Mouse (Mus musculus) spleen, adult 2 months (tissue): ENCODE measurements around the gene Vps35l. TPM values are rescaled to one million over a fixed set of nuclear protein-coding genes. Genes with fewer than 3 reads are reported as not detected.

ENCODE experiments used
- DNase-seq, 2 experiments: peaks; one replicate each; pipeline versions ENCODE4 v3.0.0 to v3.0.0-alpha.2; 2012 to 2021; ENCODE audit warnings: low spot score in 2 of 2, low read depth in 1 of 2
- H3K27ac ChIP-seq: fragments of 200-500 bp; 2 replicates; pipeline ENCODE4 v1.5.1; 2012; ENCODE audit warnings: low read length, inconsistent platforms; ENCODE audit not compliant: insufficient read depth
- H3K27me3 ChIP-seq: fragments of 200-500 bp; 2 replicates; pipeline ENCODE4 v1.6.1; 2012; ENCODE audit warnings: mild to moderate bottlenecking, moderate library complexity, low read length, inconsistent platforms; ENCODE audit not compliant: control insufficient read depth, insufficient read depth
- H3K36me3 ChIP-seq: fragments of 200-500 bp; 2 replicates; pipeline ENCODE4 v1.6.1; 2012; ENCODE audit warnings: mild to moderate bottlenecking, low read length, inconsistent platforms; ENCODE audit not compliant: control insufficient read depth, insufficient read depth
- H3K4me1 ChIP-seq: fragments of 200-500 bp; 2 replicates; pipeline ENCODE4 v1.6.1; 2011; ENCODE audit warnings: inconsistent platforms; ENCODE audit not compliant: control insufficient read depth, insufficient read depth, insufficient read length
- H3K4me3 ChIP-seq: fragments of 200-500 bp; 2 replicates; pipeline ENCODE4 v1.5.1; 2011; ENCODE audit warnings: mild to moderate bottlenecking, inconsistent platforms; ENCODE audit not compliant: insufficient read depth, insufficient read length; ENCODE audit errors: extremely low read depth
- CTCF ChIP-seq: fragments of 200-500 bp; IDR thresholded peaks from 2 replicates; pipeline ENCODE4 v1.5.1; 2011; ENCODE audit warnings: mild to moderate bottlenecking, inconsistent platforms; ENCODE audit not compliant: insufficient read depth, insufficient read length, insufficient replicate concordance; ENCODE audit errors: extremely low read depth
- POLR2A ChIP-seq: fragments of 200-500 bp; IDR thresholded peaks from 2 replicates; pipeline ENCODE4 v1.6.1; 2011; ENCODE audit warnings: low read depth, low read length, inconsistent platforms
- WGBS: fragments of 180-500 bp; shearing (Covaris S2); methylation state at CpG from one replicate; pipeline ENCODE4 v1.1.7; 2018; 5-methylcytosine and 5-hydroxymethylcytosine counted together
- polyA plus RNA-seq: library from polyadenylated mRNA; depleted of rRNA; stranded (reverse); fragments of >200 nt; gene quantifications from 2 replicates; pipeline ENCODE4 v1.2.3, GENCODE M21; 2012

Gene Vps35l
- polyA plus RNA-seq, 1 experiment: 27.6 TPM

GRCm38 (mm10) chr7:118854606-118855005 is 114.6 kb downstream of the Vps35l start:
- Histone ChIP-seq H3K4me3 (peak overlapping the region; percentile 79; the same call in 1 of the 2 replicates), H3K4me1 (peaks cover 2% of the 10 kb centered on the region; the same call in 1 of the 2 replicates), H3K27ac (no peak overlapping the region), H3K27me3 (no peaks in the 10 kb centered on the region), H3K36me3 (peaks cover 6% of the 10 kb centered on the region)
- WGBS: 27% methylated on average over 3 of the region's 3 CpGs
- TF ChIP-seq CTCF (no peak), POLR2A (no peak)
- no peak for DNase-seq

- peak within 1 kb of the TSS; percentile 38; the same call in 1 of the 2 replicates for H3K27ac ChIP-seq
- H3K4me3 ChIP-seq: peak within 1 kb of the TSS; percentile 79
- H3K36me3 ChIP-seq: peaks cover 5% of the 10 kb centered on the region
- TF ChIP-seq CTCF (no peak), POLR2A (peak; percentile 19; the same call in 1 of the 2 replicates)
- peak; percentile 60 to 86 for DNase-seq
- no peaks in the 10 kb centered on the region for H3K27me3 ChIP-seq
- WGBS: under 1% methylated on average over 57 of the region's 57 CpGs
- H3K4me1 ChIP-seq: peaks cover 2% of the 10 kb centered on the region; the same call in 1 of the 2 replicates
Observed at GRCm38 (mm10) chr7:118855171-118855876, 115.3 kb downstream of the Vps35l start, which contains the start of gene Iqck. TSS of gene Iqck (plus strand) at chr7:118855752.

- TF ChIP-seq POLR2A (no peak), CTCF (no peak)
- DNase-seq: no peak
- Histone ChIP-seq H3K27ac (peak within 1 kb of the TSS; percentile 38; the same call in 1 of the 2 replicates), H3K27me3 (no peaks in the 10 kb centered on the region), H3K4me1 (peaks cover 2% of the 10 kb centered on the region; the same call in 1 of the 2 replicates), H3K4me3 (peak within 1 kb of the TSS; percentile 79), H3K36me3 (peaks cover 4% of the 10 kb centered on the region; the same call in 1 of the 2 replicates)
- under 1% methylated on average over 46 of the region's 46 CpGs for WGBS
Observed at GRCm38 (mm10) chr7:118855877-118856304, 115.9 kb downstream of the Vps35l start, which contains the start of gene Knop1. TSS of gene Knop1 (minus strand) at chr7:118856254.

GRCm38 (mm10) chr7:118858640-118859039 is 118.6 kb downstream of the Vps35l start:
- Histone ChIP-seq H3K36me3 (no peaks in the 10 kb centered on the region), H3K4me1 (peaks cover 2% of the 10 kb centered on the region; the same call in 1 of the 2 replicates), H3K27ac (no peak overlapping the region), H3K27me3 (no peaks in the 10 kb centered on the region), H3K4me3 (no peak overlapping the region)
- DNase-seq: no peak
- 81% methylated on average over 1 of the region's 1 CpGs for WGBS
- TF ChIP-seq CTCF: no peak

GRCm38 (mm10) chr7:118865362-118865761 is 125.3 kb downstream of the Vps35l start:
- no peak overlapping the region for H3K4me3 ChIP-seq
- H3K4me1 ChIP-seq: no peaks in the 10 kb centered on the region
- no peaks in the 10 kb centered on the region for H3K27me3 ChIP-seq
- no peak for TF ChIP-seq CTCF
- H3K36me3 ChIP-seq: no peaks in the 10 kb centered on the region
- 66% methylated on average over 2 of the region's 2 CpGs for WGBS
- DNase-seq: no peak
- H3K27ac ChIP-seq: no peak overlapping the region

- WGBS: 92% methylated on average over 3 of the region's 3 CpGs
- H3K4me1 ChIP-seq: no peaks in the 10 kb centered on the region
- no peaks in the 10 kb centered on the region for H3K36me3 ChIP-seq
- no peaks in the 10 kb centered on the region for H3K27me3 ChIP-seq
- no peak for TF ChIP-seq POLR2A
- no peak for TF ChIP-seq CTCF
- H3K4me3 ChIP-seq: no peak overlapping the region
- H3K27ac ChIP-seq: no peak overlapping the region
- no peak for DNase-seq
Observed at GRCm38 (mm10) chr7:118879466-118880029, 139.5 kb downstream of the Vps35l start.
